Mouse (Mus musculus) heart, postnatal 0 days (tissue): ENCODE data around the gene Eif3k.

Experiments
- CTCF ChIP-seq: IDR thresholded peaks from 2 replicates; pipeline ENCODE4 v1.5.1; 2016; ENCODE audit warnings: antibody characterized with exemption, control low read depth, low read depth
- EP300 ChIP-seq: IDR thresholded peaks from 2 replicates; pipeline ENCODE4 v1.6.1; 2016; ENCODE audit warnings: antibody characterized with exemption, low read depth

DNA sequence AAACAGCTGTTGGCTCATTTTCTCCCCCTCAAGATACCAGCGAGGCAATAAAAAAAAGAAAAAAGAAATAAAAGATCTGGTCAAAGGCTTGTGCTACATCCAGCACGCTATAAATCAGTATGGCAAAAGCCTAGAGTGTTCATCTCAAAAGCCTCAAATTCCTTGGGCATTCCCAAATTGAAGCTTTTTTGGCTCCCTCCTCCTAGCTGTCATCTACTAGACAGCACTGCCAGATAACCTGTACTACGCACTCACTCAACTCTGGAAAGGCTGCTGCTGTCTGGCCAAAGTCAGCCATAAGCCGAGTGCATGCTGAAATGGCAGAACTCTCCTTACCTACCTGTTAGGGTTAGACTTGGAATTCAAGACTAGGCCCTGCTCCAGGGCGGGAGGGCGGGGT is 24.4 kb downstream of the Eif3k start:
- TF ChIP-seq CTCF: no peak
- no peak for TF ChIP-seq EP300
